Mouse (Mus musculus) brown adipose tissue, adult 24 weeks (tissue): ENCODE measurements around the gene Gpld1. TPM values are rescaled to one million over a fixed set of nuclear protein-coding genes. Genes with fewer than 3 reads are reported as not detected.
"Not testable (repeated sequence)": the region's sequence is repeated elsewhere in the genome, so short reads cannot be mapped to it uniquely, and the experiment has no call there.

Experiments
- H3K27ac ChIP-seq: fragments of 200-500 bp; replicated peaks from 2 replicates; pipeline ENCODE4 v1.5.1; 2012; ENCODE audit warnings: low read depth, mild to moderate bottlenecking, low read length
- H3K4me1 ChIP-seq: fragments of 200-500 bp; 2 replicates; pipeline ENCODE4 v1.6.1; 2012; ENCODE audit warnings: low read length, mixed read lengths; ENCODE audit not compliant: control insufficient read depth, insufficient read depth, insufficient read length
- H3K4me3 ChIP-seq: fragments of 200-500 bp; 2 replicates; pipeline ENCODE4 v1.5.1; 2012; ENCODE audit warnings: low read depth, mild to moderate bottlenecking, low read length, moderate library complexity; ENCODE audit not compliant: insufficient read depth
- polyA plus RNA-seq: library from polyadenylated mRNA; stranded (reverse); fragments of >200 nt; gene quantifications from 2 replicates; pipeline ENCODE4 v1.2.4, GENCODE M21; 2012; ENCODE audit not compliant: missing spikeins, insufficient read depth, insufficient read length

Gpld1 gene
- polyA plus RNA-seq, 1 experiment: 2.2 TPM

- H3K4me1 ChIP-seq: no peaks in the 10 kb centered on the region
- H3K4me3 ChIP-seq: peak overlapping the region; percentile 48
- no peak overlapping the region for H3K27ac ChIP-seq
Observed at GRCm38 (mm10) chr13:24965846-24966201, 22.9 kb downstream of the Gpld1 start.

DNA sequence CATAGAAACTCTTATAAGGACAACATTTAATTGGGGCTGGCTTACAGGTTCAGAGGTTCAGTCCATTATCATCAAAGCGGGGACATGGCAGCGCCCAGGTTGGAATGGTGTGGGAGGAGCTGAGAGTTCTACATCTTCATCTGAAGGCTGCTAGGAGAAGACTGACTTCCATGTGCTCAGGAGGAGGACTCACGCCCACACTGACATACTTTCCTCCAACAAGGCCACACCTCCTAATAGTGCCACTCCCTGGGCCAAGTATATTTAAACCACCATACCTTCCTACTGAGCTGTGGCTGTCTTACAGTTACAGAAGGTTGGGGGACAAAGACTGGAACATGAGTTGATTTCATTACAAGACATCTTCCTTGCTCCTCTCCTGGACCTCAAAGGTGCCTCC is 28.8 kb downstream of the Gpld1 start:
- H3K4me3 ChIP-seq, H3K27ac ChIP-seq, H3K4me1 ChIP-seq: not testable (repeated sequence)

- Histone ChIP-seq H3K27ac (no peak overlapping the region), H3K4me3 (no peak overlapping the region), H3K4me1 (peaks cover 6% of the 10 kb centered on the region)
Observed at GRCm38 (mm10) chr13:24976384-24976783, 33.4 kb downstream of the Gpld1 start.

DNA sequence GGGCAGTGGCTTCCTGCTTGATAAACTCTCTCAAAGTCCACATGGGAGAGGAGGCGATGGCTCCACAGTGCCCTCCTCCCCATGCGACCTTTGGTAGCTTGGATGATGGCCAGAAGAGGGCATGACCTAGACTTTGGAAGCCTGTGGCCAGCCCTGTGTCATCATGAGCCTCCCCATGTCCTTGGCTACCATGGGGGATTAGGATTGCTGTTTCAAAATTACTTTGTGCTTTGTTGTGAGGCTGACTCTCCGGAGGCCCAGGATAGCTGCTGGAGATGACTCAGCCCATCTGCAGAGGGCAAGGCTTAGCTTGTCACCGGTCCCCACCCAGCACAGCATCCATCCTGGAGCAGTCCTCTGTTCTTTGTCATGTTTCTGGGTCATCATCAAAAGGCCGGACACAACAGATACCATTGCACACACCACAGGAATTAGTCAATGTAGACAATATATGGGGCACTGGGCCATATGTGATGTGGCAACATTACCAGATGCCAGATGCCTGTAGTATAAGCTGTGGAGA is 34.9 kb downstream of the Gpld1 start:
- H3K4me3 ChIP-seq: no peak overlapping the region
- no peak overlapping the region for H3K27ac ChIP-seq
- H3K4me1 ChIP-seq: peaks cover 10% of the 10 kb centered on the region

DNA sequence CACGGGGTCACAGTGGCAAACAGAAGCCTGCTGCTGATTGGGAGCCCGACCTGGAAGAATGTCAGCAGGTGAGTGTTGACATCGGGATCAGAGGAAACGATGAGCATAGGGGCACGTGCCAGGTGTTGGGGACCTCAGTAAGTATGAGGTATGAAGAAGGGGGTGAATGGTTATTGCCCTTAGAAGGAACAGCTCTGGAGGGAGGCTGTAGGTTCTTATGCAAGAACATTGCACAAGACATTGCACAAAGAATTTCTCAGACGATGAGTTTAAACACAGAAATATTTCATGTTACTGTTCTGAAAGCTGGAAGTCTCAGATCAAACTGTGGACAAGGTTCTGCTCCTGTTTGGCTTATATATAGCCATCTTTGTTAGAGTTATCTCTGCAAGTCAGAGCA is 38.1 kb downstream of the Gpld1 start:
- H3K4me1 ChIP-seq: peaks cover 13% of the 10 kb centered on the region
- H3K4me3 ChIP-seq: no peak overlapping the region
- H3K27ac ChIP-seq: peak overlapping the region; percentile 92

DNA sequence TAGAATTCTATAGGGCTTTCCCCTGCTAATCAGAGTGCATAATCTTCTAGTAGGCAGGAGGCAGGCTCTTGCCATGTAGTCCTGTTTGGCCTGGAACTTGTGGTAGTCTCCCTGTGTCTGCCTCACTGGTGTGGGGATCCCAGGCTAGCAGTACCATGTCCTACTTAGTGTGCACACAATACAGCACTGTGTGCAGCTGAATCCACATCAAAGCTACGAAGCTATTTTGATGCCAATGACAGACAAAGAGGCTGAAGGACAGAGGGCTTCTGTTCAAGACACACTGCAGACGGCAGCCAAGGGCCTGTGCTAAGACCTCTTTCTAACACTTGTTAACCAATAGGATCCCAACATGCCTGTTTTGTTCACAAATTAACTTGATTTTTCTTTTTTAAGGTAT is 42.5 kb downstream of the Gpld1 start:
- H3K27ac ChIP-seq: no peak overlapping the region

DNA sequence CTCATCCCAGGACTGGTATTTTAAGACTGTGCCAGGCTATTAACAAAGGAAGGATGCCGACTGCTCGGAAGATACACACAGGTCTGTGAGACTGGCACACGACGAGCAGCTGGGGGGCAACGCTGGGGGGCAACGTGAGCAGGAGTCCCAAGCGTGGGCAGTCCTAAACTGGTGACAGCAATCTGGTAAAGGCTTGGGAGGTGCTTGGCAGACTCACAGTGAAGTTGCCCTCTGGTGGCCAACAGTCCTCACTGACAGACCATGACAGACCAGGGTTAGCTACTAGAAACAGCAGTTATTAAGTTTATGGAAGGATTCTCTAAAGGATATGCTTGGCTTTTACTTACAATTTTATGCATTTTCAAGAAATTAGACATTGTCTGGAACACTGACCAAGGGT is 45.4 kb downstream of the Gpld1 start:
- H3K27ac ChIP-seq: no peak overlapping the region
- H3K4me3 ChIP-seq: no peak overlapping the region
- peaks cover 3% of the 10 kb centered on the region; the same call in 1 of the 2 replicates for H3K4me1 ChIP-seq

More for the DNA sequence above, 42.5 kb downstream of the Gpld1 start:
- H3K4me1 ChIP-seq: peaks cover 13% of the 10 kb centered on the region
- no peak overlapping the region for H3K4me3 ChIP-seq

- Histone ChIP-seq H3K4me1 (peaks cover 3% of the 10 kb centered on the region; the same call in 1 of the 2 replicates), H3K27ac (0 out of 2 replicates have a peak overlapping the region, but pooled peaks have one; percentile 36), H3K4me3 (no peak overlapping the region)
Observed at GRCm38 (mm10) chr13:24989006-24989405, 46.1 kb downstream of the Gpld1 start.

DNA sequence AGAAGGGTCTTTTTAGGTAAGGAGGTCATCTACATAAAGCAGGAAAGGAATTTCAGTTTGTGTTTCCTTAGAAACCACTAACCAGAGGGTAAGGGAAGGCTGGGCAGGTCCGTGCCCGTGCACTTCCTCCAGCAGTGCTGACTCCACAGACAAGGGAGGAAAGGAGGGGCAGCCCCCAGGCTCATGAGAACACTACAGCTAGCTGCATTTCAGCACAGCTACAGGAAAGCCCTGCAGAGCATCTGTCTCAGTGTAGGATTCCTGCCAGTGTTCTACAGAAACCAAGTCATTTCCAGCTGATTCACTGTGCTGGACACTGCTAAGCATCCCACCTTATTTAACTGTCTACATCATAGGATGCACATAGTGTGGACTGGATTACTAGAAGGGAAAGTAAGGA is 50.2 kb downstream of the Gpld1 start:
- Histone ChIP-seq H3K27ac (no peak overlapping the region), H3K4me1 (no peaks in the 10 kb centered on the region), H3K4me3 (no peak overlapping the region)

DNA sequence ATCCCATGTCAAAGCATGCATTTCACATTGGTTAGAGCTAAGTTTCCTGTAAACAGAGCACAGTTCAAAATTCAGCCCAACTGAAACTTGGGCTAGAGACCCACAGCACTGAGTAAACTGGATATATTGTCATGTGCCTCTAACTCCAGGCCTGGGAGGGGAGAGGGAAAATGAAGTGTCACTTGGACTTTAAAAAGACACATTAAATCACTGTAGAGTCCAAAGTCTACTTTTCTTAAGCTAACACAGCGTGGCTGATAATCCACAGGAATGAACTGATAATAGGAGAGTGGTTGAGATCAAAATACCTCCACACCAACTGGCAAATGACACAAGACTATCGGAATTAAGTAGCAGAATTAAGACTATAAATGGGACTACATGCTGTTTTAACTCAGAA is 56.6 kb downstream of the Gpld1 start:
- no peak overlapping the region for H3K27ac ChIP-seq
- no peaks in the 10 kb centered on the region for H3K4me1 ChIP-seq

DNA sequence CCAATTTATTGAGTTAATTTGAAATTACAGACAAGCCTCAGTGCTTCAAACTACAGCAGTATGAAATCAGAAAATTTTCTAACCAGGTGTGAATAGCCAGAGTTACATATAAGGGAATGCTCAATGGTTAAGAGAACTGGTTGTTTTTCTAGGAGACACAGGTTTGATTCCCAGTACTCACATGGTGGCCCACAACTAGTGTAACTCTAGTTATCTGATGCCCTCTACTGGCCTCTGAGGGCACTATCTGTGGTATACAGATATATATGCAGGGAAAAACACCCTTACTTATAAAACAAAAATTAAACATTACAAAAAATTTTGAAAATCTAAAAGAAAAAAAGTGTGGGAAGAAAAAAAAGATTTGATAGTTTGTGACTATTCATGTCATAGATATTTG is 60.0 kb downstream of the Gpld1 start:
- no peaks in the 10 kb centered on the region for H3K4me1 ChIP-seq
- H3K4me3 ChIP-seq: no peak overlapping the region
- no peak overlapping the region for H3K27ac ChIP-seq

More for the DNA sequence above, 56.6 kb downstream of the Gpld1 start:
- H3K4me3 ChIP-seq: no peak overlapping the region

DNA sequence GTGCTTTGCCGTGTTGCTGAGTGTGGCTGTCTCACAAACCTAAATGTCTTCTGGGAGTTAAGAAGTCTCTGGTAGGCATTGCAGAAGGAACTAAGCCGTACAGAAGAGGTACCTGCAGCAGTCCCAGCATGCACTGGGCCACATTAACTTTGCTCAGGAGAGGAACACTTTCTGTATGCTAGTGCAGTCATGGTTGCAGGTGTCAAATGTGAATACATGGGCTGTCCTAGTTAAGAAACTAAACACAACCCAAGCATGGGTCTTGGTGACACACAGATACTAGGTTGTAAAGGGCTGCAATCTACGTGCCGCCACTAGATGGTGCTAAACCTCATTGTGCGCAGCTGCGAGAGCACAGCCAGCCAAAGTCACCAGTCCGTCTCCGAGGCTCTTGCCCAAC is 64.2 kb downstream of the Gpld1 start:
- H3K4me1 ChIP-seq: no peaks in the 10 kb centered on the region
- H3K4me3 ChIP-seq: no peak overlapping the region
- no peak overlapping the region for H3K27ac ChIP-seq

DNA sequence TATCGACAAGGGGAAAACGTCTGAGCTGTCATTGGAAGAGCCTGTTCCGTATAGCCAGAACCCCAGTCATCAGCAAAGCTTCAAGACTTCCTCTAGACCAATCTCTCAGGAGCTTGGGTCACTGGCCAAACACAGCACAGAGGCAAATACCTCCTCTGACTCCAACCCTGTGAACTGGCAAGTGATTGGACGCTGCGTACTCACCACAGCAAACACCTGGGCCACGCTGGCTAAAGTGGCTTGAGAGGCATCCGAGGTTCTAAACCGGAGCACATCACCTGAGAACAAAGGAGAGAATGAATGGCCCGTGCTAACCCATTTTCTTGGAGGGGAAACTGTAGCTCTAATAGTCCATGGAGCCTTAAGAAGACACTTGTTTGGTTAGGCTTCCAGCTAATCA is 75.4 kb downstream of the Gpld1 start:
- Histone ChIP-seq H3K4me1 (peaks cover 10% of the 10 kb centered on the region), H3K4me3 (0 out of 2 replicates have a peak overlapping the region, but pooled peaks have one; percentile 11), H3K27ac (no peak overlapping the region)

DNA sequence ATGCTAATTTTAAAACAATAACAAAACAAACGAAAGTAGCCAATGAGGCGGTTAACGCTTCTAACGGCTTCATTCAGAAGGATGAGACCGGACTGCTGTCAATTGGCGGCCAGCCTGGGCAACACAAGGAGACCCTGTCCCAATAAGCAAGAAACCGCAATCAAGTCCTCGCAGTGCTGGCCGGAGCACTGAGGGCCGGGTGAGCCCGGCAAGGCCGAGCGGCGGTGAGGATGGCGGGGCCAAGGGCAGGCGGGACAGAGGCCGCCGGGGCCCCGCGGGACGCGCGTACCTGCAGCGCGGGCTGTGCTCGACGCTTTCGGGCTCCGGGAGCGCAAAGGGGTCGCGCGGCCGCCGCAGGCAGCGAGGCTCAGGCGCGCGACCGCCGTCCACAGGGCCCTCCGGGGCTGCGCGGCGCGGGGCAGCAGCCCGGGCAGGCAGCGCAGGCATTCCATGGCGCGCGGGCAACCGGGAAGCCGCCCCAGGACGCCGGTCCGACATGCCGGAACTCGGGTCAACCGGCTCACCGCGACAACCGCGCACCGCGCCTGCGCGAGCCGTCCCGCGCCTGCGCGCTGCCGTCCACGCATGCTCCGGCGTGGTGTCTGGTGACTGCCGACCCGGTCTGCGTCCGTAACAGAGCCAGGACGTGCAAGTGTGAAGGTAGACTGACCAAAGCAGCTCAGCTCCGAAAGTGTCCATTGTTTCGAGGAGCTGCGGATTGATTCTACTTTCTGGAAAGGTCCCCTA is 77.0 kb downstream of the Gpld1 start, which contains the start of gene Mrs2:
Gene Mrs2 (minus strand): TSS at position 587 of the 747 bp plus-strand sequence.
- Histone ChIP-seq H3K27ac (peak within 1 kb of the TSS; percentile 84), H3K4me1 (peaks cover 10% of the 10 kb centered on the region), H3K4me3 (peak within 1 kb of the TSS; percentile 86)

GRCm38 (mm10) chr13:25020540-25020892 is 77.6 kb downstream of the Gpld1 start:
- peak overlapping the region; percentile 84 for H3K27ac ChIP-seq

DNA sequence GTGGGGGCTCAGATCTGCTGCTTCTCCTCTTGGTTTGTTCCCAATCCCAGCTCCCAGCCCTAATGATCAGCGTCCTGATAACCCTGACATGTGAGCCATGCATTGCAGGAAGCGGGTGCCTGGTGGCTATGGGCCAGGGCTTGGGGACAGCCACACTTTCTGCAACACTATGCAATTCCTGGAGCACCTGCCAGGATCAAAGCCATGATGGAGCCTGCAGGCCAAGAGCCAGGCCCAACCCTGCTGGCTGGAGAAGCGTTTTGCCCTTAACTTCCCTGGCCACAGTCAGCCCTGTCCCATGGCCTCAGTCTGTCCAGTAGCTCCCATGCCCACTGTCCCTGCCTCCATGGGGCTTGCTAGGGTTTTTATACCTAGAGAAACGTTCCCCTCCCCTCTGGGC is 79.4 kb downstream of the Gpld1 start:
- no peak overlapping the region for H3K27ac ChIP-seq
- peaks cover 10% of the 10 kb centered on the region for H3K4me1 ChIP-seq
- H3K4me3 ChIP-seq: no peak overlapping the region

More at GRCm38 (mm10) chr13:25020540-25020892, 77.6 kb downstream of the Gpld1 start:
- H3K4me3 ChIP-seq: peak overlapping the region; percentile 86
- H3K4me1 ChIP-seq: peaks cover 10% of the 10 kb centered on the region
